Mouse (Mus musculus) liver, embryonic 15.5 days (tissue): ENCODE data around the gene Olfr1385. TPM values are rescaled to one million over a fixed set of nuclear protein-coding genes. Genes with fewer than 3 reads are reported as not detected.

Experiments
- polyA plus RNA-seq: library from polyadenylated mRNA; unstranded; fragments of >200 nt; fragmentation: Nextera tagmentation; extraction: Ambion mirVana; gene quantifications from 2 replicates; pipeline ENCODE4 v1.2.1, GENCODE M21; 2015

Olfr1385 gene
- polyA plus RNA-seq, 1 experiment from 2014 or later = not detected

Other genes with a start within 250 kb of the Olfr1385 start
- 35.1 and 45.6 TPM in 2 replicates for gene Mgat1, start 244.9 kb upstream of the Olfr1385 start, polyA plus RNA-seq
- gene Olfr1393, start 210.8 kb upstream of the Olfr1385 start, polyA plus RNA-seq = not detected in 2 replicates
- gene Olfr1392, start 203.8 kb upstream of the Olfr1385 start, polyA plus RNA-seq = not detected in 2 replicates
- gene Olfr10, start 184.3 kb upstream of the Olfr1385 start, polyA plus RNA-seq = not detected in 2 replicates
- not detected in 2 replicates for gene Olfr1391, start 166.3 kb upstream of the Olfr1385 start, polyA plus RNA-seq
- not detected in 2 replicates for gene Olfr1390, start 153.9 kb upstream of the Olfr1385 start, polyA plus RNA-seq
- not detected in 2 replicates for gene Olfr1389, start 66.0 kb upstream of the Olfr1385 start, polyA plus RNA-seq
- gene Olfr1388, start 52.4 kb upstream of the Olfr1385 start, polyA plus RNA-seq = 0.06 TPM in 1 of 2 replicates, not detected in the other
- gene Olfr1387, start 33.7 kb upstream of the Olfr1385 start, polyA plus RNA-seq = not detected in 2 replicates
- not detected in 2 replicates for gene Olfr1386, start 24.0 kb upstream of the Olfr1385 start, polyA plus RNA-seq
- gene Olfr1384, start 17.7 kb downstream of the Olfr1385 start, polyA plus RNA-seq = not detected in 2 replicates
- gene Olfr1383, start 30.6 kb downstream of the Olfr1385 start, polyA plus RNA-seq = not detected in 2 replicates
- not detected in 2 replicates for gene Olfr1382, start 39.2 kb downstream of the Olfr1385 start, polyA plus RNA-seq
- not detected in 2 replicates for gene Olfr1381, start 54.4 kb downstream of the Olfr1385 start, polyA plus RNA-seq
- gene Olfr1380, start 67.8 kb downstream of the Olfr1385 start, polyA plus RNA-seq = not detected in 2 replicates
- gene Flt4, start 120.2 kb downstream of the Olfr1385 start, polyA plus RNA-seq = 2.9 and 3.8 TPM in 2 replicates
- gene Scgb3a1, start 174.5 kb downstream of the Olfr1385 start, polyA plus RNA-seq = 0.20 TPM in 1 of 2 replicates, not detected in the other
- 18.7 and 18.8 TPM in 2 replicates for gene Cnot6, start 223.7 kb downstream of the Olfr1385 start, polyA plus RNA-seq